Mouse (Mus musculus) right cerebral cortex, postnatal 25 days (tissue): ENCODE data around the gene Dnah7c.
A peak's percentile ranks its signal among the peaks of the same experiment; 100 is the strongest.
"Not testable (repeated sequence)": the region's sequence is repeated elsewhere in the genome, so short reads cannot be mapped to it uniquely, and the experiment has no call there.

Experiments used
- DNase-seq: peaks from one replicate; pipeline ENCODE4 v3.0.0; 2022

The Dnah7c gene

DNA sequence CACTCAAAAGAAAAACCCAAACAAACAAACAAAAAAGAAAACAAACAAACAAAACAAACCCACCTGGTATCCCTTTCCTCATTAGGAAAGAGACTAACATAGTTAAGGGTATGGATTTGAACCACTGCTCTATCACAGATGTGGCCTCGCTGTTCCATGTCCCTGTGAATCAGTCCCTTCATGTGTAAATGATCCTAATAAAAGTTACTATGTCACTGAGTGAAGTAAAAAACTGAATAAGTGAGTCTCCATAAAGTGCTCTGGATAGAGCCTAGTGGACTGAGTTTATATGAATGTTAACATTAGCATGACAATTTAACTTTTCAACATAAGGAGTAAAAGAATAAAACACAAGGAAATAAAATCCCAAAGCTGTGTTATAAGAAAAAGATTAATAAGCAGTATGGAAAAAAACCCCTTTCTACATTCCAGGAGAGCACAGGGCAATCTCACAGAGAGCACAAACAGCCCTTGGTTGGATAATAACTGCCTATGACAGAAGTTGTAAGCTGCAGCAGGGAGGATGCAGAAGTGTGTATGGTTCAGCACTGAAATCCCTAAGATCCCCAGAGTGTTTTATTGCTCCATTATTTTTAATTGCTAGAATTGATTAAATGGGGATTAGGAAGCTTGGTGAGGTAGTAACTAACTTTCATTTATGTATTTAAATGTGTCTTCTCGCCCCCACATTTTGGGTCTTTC lies 308.2 kb downstream of the Dnah7c start:
- DNase-seq: not testable (repeated sequence)

DNA sequence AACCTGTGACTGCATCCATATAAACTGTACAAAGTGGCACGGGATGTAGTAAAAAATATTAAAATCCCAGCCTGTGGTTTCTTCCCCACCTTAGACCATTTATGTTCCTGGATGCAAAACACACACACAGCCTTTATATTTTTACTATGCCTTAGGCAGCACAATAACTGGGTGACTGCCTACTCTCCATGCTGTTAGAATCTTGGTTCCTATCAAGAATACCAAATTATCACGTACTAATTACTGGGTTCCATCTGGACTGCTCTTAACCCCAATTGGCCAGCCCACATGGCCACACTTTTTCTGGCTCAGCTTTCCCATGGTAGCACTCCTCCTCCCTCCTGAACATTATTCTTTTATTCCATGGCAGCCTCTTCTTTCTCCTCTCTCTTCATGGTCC lies 309.1 kb downstream of the Dnah7c start:
- DNase-seq: not testable (repeated sequence)

DNA sequence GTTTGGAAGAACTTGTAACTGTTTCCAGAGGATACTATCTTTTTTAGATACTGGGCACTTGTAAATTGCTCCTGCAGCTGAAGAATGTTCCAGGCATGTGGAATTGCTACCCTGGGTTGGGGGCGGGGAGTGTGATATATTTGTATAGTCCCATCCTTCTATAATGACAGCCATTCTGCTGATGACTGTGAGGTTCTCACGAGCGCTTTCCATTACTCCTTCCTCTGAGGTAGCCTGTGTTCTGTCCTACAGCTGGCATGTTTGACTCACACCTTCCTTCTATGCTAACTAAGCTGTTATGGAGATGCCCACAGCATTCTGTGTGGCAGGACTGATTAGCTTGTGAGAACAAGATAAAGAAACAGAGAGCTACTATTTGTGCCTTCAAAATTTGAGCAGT lies 339.2 kb downstream of the Dnah7c start:
- not testable (repeated sequence) for DNase-seq

DNA sequence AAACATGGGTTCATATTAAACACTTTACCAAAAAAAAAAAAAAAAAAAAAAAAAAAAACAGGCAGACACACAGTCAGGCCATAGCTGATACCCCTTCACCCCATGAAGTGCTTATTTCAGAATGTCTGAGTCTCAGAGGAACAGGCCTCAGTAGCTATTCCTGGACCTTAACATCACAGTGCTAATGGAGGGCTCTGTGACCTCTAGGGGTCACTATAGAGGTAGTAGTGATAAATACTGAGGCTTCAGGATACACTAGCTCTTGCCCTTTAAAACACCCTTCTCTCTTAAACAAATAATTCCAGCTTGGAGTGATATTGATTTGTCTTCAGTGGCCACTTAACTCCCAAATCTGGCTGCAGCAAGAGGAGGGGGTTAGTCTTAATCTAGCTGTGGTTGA lies 343.9 kb downstream of the Dnah7c start:
- DNase-seq: not testable (repeated sequence)

DNA sequence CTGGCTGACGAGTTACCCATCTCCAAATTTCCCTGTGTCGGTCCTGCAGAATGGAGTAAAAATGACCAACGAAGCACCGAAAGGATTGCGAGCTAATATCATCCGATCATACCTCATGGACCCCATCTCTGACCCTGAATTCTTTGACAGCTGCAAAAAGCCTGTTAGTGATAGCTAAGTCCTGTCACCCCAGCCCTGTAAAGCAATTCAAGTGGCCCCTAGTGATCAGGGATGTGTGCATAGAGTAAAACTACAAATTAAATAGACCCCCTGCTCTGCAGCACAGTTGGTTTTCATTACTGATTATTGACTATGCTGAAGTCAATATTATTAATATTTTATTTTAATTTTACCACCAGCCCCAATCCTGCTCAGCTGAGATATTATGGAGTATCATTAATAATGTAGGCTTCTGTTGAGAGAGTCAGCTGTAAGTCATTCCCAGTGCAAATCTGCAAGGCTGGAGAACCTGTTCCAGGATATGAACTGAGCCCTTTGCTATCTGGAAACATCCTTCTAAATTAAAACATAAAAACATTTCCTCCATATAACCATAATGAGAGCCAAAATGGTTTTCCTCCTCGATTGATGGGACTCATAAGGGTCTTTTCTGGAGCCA lies 344.8 kb downstream of the Dnah7c start:
- DNase-seq: not testable (repeated sequence)

DNA sequence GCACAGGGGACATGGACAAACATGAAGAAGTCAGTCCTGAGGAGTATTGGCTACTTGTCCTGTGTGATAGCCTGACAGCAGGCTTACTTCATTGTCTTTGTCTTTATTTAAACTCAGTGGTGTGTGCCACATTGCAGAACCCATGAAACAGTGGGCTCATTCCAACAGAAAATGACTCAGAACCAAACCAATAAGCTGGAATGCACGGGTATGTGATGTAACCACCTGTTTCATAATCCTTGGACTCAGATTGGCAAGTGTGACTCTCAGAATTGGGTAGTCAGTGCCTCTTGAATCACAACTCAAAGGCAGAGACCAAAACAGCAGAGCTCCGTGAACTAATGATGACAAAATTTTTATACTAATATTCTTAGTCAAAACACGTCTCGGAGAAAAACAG lies 356.8 kb downstream of the Dnah7c start:
- not testable (repeated sequence) for DNase-seq

DNA sequence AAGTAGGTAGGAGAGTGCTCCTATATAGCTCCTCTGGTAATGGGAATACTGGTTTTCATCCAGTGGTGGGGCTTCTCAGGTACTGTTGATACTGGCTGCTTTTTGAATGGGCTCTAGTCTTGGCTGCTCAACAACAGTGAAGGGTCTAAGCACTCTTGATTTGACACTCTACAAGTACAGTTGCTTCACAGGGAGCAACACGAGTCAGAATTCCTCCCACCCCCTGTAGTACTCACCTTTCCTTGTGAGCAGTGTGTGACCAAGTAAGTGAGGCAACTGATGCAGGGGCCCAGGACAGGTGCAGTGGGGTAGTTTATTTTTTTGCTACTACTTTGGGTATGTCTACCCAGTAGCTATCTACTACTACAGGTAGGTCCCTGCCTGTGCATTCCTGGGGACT lies 379.7 kb downstream of the Dnah7c start:
- no peak for DNase-seq

DNA sequence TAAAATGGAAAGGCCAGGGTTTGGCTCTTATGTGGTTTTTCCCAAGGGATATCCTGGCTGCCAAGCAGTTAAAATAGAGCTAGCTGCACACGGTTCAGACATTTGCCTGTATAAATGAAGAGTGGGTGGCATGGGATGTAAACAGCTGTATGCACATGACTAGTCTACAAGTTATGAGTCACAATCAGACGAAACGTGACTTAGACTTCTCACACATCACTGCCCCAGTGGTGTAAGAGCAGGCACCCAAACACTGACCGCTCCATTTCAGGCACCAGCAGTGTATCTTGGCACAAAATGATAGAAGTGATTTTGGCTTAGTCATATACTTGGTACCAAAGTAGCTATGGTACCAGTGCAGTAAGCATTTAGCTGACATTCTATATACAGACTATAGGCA lies 383.2 kb downstream of the Dnah7c start:
- DNase-seq: not testable (repeated sequence)

DNA sequence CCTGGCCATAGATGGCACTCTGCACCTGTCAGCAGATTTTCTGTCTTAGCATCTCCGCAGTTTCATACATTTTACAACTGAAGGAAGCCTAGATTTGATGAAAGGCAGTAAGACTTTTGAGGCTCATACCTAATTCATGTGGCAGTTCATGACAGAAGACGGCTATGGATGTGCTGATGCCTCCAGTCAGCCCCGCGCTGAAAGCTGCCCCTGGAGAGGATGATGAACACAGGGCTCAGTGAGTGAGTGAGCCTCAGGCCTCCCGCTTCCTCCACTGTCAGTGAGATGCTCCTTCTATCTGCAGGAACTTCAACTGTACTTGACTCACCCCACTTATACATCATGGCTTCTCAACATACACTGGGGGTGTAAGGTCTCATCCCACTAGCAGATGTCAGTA lies 392.5 kb downstream of the Dnah7c start:
- no peak for DNase-seq

DNA sequence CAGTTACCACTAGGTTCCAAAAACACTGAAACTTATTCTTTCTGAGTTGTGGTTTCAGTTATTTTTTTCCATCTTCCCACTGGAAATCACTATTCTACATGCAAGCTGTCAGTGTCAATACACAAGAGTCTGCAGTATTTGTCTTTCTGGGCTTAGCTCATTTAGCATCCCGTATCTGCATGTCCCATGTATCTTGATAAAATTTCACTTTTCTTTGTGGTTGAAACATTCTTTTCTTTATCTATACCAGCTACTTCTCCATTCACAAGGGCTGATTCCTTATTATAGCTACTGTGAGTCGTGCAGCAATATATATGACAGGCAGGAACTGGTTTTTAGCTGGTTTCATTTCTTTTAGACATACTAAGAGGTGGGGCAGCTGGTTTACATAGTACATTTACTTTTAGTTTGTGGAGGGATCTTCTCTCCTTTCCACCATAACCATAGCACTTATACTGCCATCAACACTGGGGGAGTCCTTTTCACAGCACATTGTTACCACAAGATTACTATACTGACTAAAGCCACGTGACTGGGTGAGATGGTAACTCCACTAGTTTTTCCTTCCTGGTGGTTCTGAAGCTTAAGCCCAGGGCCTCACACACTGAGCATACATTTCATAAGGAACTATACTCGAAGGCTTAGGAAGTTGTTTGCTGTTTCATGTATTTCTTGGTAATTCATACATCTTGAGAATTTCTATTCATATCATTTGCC lies 397.0 kb downstream of the Dnah7c start:
- no peak for DNase-seq

DNA sequence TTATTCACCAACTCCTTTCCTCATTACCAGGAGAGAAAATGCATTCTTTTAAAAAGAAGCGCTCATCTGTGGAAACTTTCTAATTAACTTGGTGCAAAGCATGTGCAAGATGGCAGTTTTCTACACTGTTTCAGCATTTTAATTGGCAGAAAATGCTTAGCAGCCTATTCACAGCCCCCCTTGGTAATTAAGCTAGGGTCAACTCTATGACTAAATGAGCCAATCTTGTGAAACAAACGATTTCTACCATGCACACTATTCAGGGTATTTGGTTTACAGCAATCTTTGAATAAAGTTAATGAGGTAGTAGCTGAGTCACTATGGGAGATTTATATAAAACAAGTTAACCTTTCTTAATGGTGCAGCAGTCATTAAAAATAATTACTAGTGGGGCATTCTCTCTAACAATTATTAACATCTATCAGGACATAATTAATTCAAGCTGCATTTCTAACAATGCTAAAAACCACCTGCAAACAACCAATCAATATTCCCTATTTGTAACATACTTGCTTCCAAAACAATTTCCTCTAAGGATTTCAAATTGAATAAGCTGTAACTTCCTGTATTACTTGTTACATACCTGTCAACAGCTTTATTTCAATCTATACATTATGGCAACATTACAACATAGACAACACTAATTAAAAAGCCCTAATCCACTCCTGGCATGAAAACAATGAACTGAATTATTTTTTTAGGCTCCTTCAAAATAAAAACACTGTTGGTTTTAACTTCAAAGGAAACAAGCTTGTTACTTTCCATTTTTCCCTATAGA lies 404.9 kb downstream of the Dnah7c start:
- DNase-seq: no peak

DNA sequence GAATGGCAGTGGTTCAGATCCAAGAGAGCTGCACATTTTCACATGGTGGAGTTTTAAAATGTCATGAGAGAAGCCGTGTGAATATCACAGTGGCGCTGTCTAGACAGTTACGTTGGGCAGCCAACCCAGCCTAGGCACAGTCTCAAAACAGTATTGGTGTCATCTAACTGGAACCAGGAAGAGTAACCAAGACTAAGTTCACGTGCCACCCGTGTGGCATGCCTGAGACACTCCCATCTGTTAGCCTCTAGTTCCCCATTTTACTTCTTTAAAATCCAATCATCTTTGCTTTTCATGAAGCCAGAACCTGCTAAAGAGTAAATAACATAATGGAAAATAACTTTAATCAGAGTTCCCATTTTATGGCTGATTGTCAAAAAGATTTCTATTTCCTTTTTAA lies 406.5 kb downstream of the Dnah7c start:
- DNase-seq: no peak

DNA sequence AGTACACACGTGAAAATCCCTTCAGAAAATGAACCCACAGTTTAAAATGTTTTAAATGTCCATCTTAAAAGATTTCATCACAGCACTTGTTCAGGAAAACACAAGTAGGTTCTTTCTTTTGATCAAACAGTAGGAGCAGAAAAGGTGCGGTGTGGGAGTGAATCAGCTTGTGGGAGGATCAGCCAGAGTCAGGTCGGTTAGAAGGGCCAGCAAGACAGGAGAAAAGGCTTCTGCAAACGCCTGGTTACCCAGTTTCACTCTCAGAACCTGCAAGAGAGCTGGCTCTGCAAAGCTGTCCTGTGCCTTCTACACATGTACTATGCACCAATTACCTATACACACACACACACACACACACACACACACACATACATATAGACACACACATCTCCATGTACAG lies 418.0 kb downstream of the Dnah7c start:
- no peak for DNase-seq

DNA sequence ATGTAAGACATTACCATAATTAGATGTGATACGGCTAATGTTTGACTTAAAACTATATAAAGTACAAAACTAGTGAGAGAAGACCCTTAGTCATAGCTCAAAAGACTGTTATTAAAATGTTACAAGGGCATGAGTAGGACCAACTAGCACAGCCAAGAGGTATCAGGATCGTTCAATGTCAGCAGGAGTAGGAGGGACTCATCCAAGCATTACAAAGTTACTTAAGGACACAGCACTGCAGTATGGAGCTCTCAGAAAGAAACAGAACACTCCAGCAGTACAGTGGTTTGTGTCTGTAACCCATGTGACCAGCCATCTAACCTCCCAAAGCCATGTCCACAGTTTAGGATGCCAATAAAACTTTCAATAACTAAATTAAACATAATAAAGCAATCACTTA lies 418.9 kb downstream of the Dnah7c start:
- no peak for DNase-seq

DNA sequence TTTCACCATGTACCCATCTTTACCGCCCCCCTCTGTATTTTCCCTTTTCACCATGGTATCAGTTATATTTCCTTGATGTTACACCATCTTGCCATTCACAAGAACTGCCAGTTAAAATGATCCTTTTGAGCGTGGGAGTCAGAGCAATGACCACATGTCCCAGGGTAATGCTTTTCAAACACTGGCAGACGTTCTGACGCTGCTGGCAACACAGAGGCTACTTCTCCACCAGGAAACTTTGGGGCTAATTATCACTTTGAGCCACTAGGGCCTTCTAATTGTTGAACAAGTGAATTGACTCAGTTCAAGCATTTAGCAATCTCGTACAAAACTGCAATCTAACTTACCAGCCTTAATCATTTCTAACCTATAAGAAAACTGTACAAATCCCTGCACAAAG lies 419.8 kb downstream of the Dnah7c start:
- no peak for DNase-seq

DNA sequence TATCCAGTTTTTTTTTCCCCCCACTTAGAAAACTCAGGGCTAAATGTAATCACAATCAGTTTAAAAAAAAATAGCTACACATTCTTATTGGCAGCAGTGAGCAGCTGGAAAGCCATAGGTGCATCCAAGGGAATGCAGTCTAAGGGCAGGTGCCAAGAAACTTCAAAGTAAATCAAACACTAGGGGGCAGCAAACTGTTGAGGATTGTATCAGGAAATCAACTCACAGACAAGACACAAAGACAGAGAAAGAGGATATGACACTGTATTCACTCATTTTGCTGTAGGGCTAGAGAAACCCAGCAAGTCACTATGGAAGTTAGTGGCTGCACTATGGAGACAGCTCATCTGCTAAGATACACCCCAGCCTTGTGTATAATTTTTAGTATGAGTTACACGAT lies 424.4 kb downstream of the Dnah7c start:
- peak; percentile 40 for DNase-seq

DNA sequence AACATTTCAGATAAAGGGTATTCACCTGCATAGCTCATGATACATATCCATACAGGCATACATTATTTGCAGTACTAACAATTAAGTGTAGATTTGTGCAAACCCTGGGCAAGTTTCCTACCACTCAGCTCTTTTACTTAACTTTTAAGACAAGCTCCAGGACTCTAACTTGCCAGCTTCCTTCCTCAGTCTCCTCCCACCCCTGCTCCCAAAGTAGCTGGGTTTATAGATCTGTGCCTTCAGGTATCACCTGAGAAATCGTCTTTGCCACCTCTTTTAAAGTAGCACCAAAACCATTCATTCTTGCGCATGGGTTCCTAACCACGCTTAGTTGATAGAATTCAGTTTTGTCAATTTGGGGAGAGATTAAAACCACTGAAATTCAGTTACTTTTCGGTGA lies 426.2 kb downstream of the Dnah7c start:
- no peak for DNase-seq

DNA sequence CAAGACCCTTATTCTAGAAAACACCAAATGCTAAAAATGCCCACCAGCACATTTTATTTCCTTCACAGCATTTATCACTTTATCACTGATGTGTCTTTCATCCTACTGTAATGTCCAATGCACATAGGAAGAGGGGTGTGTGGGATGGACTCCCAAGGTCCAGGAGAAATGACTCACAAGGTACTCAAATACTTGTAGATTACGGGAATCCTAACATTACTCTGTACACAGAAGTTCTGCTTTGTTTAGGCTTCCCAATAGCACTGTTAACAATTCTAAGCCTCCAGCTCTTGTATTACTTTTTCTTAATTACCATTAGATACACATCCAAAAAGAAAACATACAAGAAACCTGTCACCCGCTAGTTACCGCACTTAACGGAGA lies 426.8 kb downstream of the Dnah7c start:
- DNase-seq: no peak

DNA sequence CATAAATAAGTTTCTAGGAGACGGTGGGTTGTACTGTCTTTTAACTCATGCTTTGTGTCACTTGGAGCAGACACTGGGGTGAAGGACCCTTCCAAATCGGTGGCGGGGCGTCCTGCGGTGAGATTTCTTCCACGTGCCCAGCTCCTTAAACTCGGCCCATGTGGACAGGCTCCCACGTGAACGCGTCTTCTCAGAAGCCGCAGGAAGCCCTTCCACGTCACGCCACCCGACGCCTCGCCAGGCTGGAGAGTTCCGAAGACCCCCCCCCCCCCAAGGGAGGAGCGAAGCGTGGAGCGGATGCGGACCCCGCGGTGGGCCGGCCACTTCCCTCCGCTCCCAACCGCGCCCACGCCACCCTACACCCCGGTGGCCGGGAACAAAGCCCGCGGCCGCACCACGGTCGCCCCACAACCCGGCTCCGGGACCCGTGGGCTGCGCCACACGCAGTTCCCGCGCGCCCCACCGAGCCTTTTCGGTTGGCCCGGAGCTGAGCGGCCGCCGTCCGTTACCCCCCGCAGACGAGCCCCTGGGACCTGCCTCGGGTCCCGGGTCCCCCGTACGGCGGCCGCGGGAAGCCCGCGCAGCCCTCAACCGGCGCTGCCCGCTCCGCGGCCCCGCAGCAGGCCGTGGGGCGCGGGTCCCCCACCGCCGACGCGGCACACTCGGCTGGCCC lies 427.3 kb downstream of the Dnah7c start:
- DNase-seq: peak; percentile 68

DNA sequence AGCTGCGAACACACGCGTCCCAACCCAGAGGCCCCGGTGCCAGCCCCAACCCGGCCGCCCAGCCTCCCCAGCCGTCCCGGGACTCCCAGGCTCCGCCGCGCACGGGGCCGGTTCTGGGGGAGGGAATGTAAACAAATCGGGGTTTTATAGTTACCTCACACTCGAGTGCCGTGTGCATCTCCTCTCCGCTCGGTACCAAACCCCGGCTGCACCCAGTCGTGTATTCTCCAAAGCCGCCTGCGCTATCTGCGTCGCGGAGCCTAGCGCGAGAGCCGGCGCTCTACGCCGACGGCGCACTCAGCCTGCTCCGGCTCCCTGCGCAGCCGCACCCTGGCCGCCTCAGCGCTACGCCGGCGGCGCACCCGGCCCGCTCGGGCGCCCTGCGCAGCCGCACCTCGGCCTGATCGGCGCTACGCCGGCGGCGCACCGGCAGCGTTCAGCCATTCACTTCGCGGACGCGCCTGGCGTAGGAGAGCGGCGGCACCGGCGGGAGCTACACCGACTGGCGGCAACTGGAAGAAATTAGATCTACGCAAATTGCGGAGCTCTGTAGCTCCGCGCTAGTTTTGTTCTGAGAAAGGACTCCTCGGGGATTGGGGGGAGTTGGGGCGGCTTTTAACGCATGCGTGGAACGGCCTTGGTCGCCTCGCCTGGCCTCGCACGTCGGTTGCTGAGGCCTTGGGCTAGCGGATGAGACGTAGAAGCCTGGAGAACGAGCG lies 428.1 kb downstream of the Dnah7c start:
- peak; percentile 99 for DNase-seq

DNA sequence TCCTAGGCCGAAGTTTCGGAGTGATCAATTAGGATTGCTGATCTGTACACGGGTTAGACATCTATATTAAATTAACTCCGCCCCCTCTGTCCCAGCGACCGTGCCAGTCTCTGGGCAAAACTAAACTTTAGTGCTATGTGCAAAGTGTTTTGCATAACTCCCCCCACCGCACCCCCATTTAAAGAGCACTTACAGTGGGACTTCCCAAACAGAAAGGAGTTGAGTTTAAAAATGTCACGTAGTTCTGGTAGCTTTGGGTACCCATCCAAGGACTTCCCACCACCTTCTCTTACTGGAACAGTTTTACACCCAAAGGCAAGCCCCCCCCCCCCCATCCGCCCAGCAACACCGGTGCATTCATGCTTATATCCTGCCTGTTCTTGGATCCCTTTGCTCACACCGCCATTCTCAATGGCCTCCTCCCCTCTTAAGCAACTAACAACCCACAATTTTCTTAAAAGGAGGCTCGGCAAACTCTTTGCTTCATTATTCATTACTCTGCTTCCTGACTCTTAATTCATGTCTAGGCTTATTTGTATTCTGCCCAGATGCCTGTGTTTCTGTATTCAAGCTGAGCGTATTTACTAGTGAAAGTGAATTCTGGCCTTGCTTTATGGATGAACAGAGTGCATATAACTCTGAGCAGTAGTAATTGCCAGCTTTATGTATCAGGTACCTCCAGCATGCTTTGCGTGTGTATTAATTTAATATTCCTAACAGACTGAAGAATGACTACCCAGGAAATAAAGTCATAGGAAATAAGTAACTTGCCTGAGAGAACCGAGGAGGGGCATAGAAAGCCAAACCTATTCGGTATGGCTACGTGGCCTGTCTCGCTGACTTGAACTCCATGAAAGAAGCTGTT lies 428.9 kb downstream of the Dnah7c start:
- no peak for DNase-seq
